Mouse (Mus musculus) kidney, embryonic 14.5 days (tissue): ENCODE measurements around the gene BC025920. TPM values are rescaled to one million over a fixed set of nuclear protein-coding genes. Genes with fewer than 3 reads are reported as not detected.

Experiments used
- ATAC-seq: fragments of 200-750 bp; cut with Nextera tagmentation; 2 replicates; pipeline ENCODE4 v1.8.0; 2017; ENCODE audit warnings: moderate number of reproducible peaks, mild to moderate bottlenecking, moderate TSS enrichment, moderate library complexity; ENCODE audit not compliant: low FRiP score, low TSS enrichment
- H3K27ac ChIP-seq: fragments of 300-500 bp; sonication (generic); 2 replicates; pipeline ENCODE4 v1.5.1; 2014; ENCODE audit warnings: low read depth, mild to moderate bottlenecking, low read length, moderate library complexity, mixed read lengths
- H3K27me3 ChIP-seq: fragments of 300-500 bp; sonication (generic); 2 replicates; pipeline ENCODE4 v1.6.1; 2014; ENCODE audit warnings: mild to moderate bottlenecking, low read length; ENCODE audit not compliant: control insufficient read depth, insufficient read depth
- H3K36me3 ChIP-seq: fragments of 300-500 bp; sonication (generic); 2 replicates; pipeline ENCODE4 v1.6.1; 2014; ENCODE audit warnings: low read length, mixed read lengths; ENCODE audit not compliant: control insufficient read depth, insufficient read depth
- H3K4me1 ChIP-seq: fragments of 300-500 bp; sonication (generic); 2 replicates; pipeline ENCODE4 v1.6.1; 2014; ENCODE audit warnings: low read length, mixed read lengths; ENCODE audit not compliant: control insufficient read depth, insufficient read depth
- H3K4me2 ChIP-seq: fragments of 300-500 bp; sonication (generic); replicated peaks from 2 replicates; pipeline ENCODE4 v1.6.1; 2014; ENCODE audit warnings: low read depth, mild to moderate bottlenecking, low read length
- H3K4me3 ChIP-seq: fragments of 300-500 bp; sonication (generic); 2 replicates; pipeline ENCODE4 v1.5.1; 2014; ENCODE audit warnings: mild to moderate bottlenecking, low read length
- H3K9ac ChIP-seq: fragments of 300-500 bp; sonication (generic); 2 replicates; pipeline ENCODE4 v1.6.1; 2014; ENCODE audit warnings: low read depth, mild to moderate bottlenecking, low read length, moderate library complexity
- H3K9me3 ChIP-seq: fragments of 300-500 bp; sonication (generic); 2 replicates; pipeline ENCODE4 v1.6.1; 2016; ENCODE audit warnings: low read length; ENCODE audit not compliant: control insufficient read depth
- WGBS: fragments of 180-500 bp; shearing (Covaris S2); extraction: QIAGEN DNeasy Blood & Tissue Kit; methylation state at CpG from one replicate; pipeline ENCODE4 v1.1.7; 2014; 5-methylcytosine and 5-hydroxymethylcytosine counted together
- polyA plus RNA-seq: library from polyadenylated mRNA; unstranded; fragments of >200 nt; fragmentation: Nextera tagmentation; extraction: Ambion mirVana; gene quantifications from 2 replicates; pipeline ENCODE4 v1.2.1, GENCODE M21; 2014

BC025920 gene
- polyA plus RNA-seq, 1 experiment from 2014 or later: 0.84 TPM

- H3K27ac ChIP-seq: no peak overlapping the region
- no peak overlapping the region for H3K4me3 ChIP-seq
- H3K4me1 ChIP-seq: no peaks in the 10 kb centered on the region
- H3K9ac ChIP-seq: no peak overlapping the region
- no peaks in the 10 kb centered on the region for H3K9me3 ChIP-seq
- no peaks in the 10 kb centered on the region; the same call in 1 of the 2 replicates for H3K27me3 ChIP-seq
- H3K36me3 ChIP-seq: peaks cover 23% of the 10 kb centered on the region
- WGBS: 80% methylated on average over 7 of the region's 7 CpGs
- no peak for ATAC-seq
- H3K4me2 ChIP-seq: no peak overlapping the region
Measured at GRCm38 (mm10) chr10:81588739-81589138, 17.3 kb upstream of the BC025920 start.

GRCm38 (mm10) chr10:81591846-81592245 is 14.2 kb upstream of the BC025920 start:
- no peaks in the 10 kb centered on the region for H3K9me3 ChIP-seq
- peaks cover 15% of the 10 kb centered on the region for H3K36me3 ChIP-seq
- WGBS: 70% methylated on average over 9 of the region's 9 CpGs
- peaks cover 20% of the 10 kb centered on the region for H3K4me1 ChIP-seq
- H3K4me3 ChIP-seq: no peak overlapping the region
- H3K9ac ChIP-seq: no peak overlapping the region
- ATAC-seq: no peak
- H3K27me3 ChIP-seq: no peaks in the 10 kb centered on the region; the same call in 1 of the 2 replicates
- no peak overlapping the region for H3K4me2 ChIP-seq
- no peak overlapping the region for H3K27ac ChIP-seq

- Histone ChIP-seq H3K9ac (no peak overlapping the region), H3K9me3 (no peaks in the 10 kb centered on the region), H3K4me1 (peaks cover 28% of the 10 kb centered on the region), H3K36me3 (peaks cover 7% of the 10 kb centered on the region), H3K27me3 (no peaks in the 10 kb centered on the region; the same call in 1 of the 2 replicates), H3K27ac (no peak overlapping the region), H3K4me3 (no peak overlapping the region), H3K4me2 (no peak overlapping the region)
- ATAC-seq: no peak
- 82% methylated on average over 7 of the region's 7 CpGs for WGBS
Measured at GRCm38 (mm10) chr10:81592631-81593030, 13.4 kb upstream of the BC025920 start.

- ATAC-seq: no peak
Measured at GRCm38 (mm10) chr10:81593223-81593622, 12.8 kb upstream of the BC025920 start.

GRCm38 (mm10) chr10:81593935-81594334 is 12.1 kb upstream of the BC025920 start:
- Histone ChIP-seq H3K9me3 (no peaks in the 10 kb centered on the region), H3K36me3 (peaks cover 4% of the 10 kb centered on the region), H3K27ac (no peak overlapping the region), H3K4me3 (no peak overlapping the region), H3K4me1 (peaks cover 41% of the 10 kb centered on the region), H3K9ac (no peak overlapping the region), H3K4me2 (no peak overlapping the region), H3K27me3 (no peaks in the 10 kb centered on the region; the same call in 1 of the 2 replicates)
- 75% methylated on average over 18 of the region's 18 CpGs for WGBS
- ATAC-seq: no peak

More at GRCm38 (mm10) chr10:81593223-81593622, 12.8 kb upstream of the BC025920 start:
- Histone ChIP-seq H3K36me3 (peaks cover 4% of the 10 kb centered on the region), H3K4me2 (no peak overlapping the region), H3K4me3 (no peak overlapping the region), H3K4me1 (peaks cover 34% of the 10 kb centered on the region), H3K27me3 (no peaks in the 10 kb centered on the region; the same call in 1 of the 2 replicates), H3K9me3 (no peaks in the 10 kb centered on the region), H3K9ac (no peak overlapping the region), H3K27ac (no peak overlapping the region)
- 75% methylated on average over 4 of the region's 4 CpGs for WGBS

- Histone ChIP-seq H3K9me3 (no peaks in the 10 kb centered on the region), H3K4me2 (no peak overlapping the region), H3K36me3 (no peaks in the 10 kb centered on the region), H3K27me3 (no peaks in the 10 kb centered on the region; the same call in 1 of the 2 replicates), H3K4me1 (peaks cover 56% of the 10 kb centered on the region), H3K27ac (no peak overlapping the region), H3K4me3 (no peak overlapping the region), H3K9ac (no peak overlapping the region; the same call in 1 of the 2 replicates)
- no peak for ATAC-seq
- WGBS: 38% methylated on average over 5 of the region's 5 CpGs
Measured at GRCm38 (mm10) chr10:81595599-81595998, 10.5 kb upstream of the BC025920 start.

GRCm38 (mm10) chr10:81596611-81597010 is 9.5 kb upstream of the BC025920 start:
- Histone ChIP-seq H3K4me1 (peaks cover 63% of the 10 kb centered on the region), H3K27me3 (no peaks in the 10 kb centered on the region; the same call in 1 of the 2 replicates), H3K9ac (peak overlapping the region; percentile 37; the same call in 1 of the 2 replicates), H3K4me2 (peak overlapping the region; percentile 48), H3K27ac (peak overlapping the region; percentile 90), H3K36me3 (no peaks in the 10 kb centered on the region), H3K4me3 (peak overlapping the region; percentile 22), H3K9me3 (no peaks in the 10 kb centered on the region)
- WGBS: 2% methylated on average over 10 of the region's 10 CpGs
- no peak for ATAC-seq

- WGBS: 0% methylated on average over 12 of the region's 12 CpGs
- H3K9ac ChIP-seq: peak overlapping the region; percentile 37
Measured at GRCm38 (mm10) chr10:81597137-81597950, 8.7 kb upstream of the BC025920 start.

GRCm38 (mm10) chr10:81598342-81598741 is 7.7 kb upstream of the BC025920 start:
- Histone ChIP-seq H3K9ac (no peak overlapping the region), H3K4me3 (no peak overlapping the region), H3K27me3 (no peaks in the 10 kb centered on the region; the same call in 1 of the 2 replicates), H3K36me3 (no peaks in the 10 kb centered on the region), H3K4me1 (peaks cover 73% of the 10 kb centered on the region), H3K4me2 (no peak overlapping the region), H3K9me3 (no peaks in the 10 kb centered on the region), H3K27ac (peak overlapping the region; percentile 8; the same call in 1 of the 2 replicates)
- WGBS: 37% methylated on average over 3 of the region's 3 CpGs
- no peak for ATAC-seq

More at GRCm38 (mm10) chr10:81597137-81597950, 8.7 kb upstream of the BC025920 start:
- no peaks in the 10 kb centered on the region; the same call in 1 of the 2 replicates for H3K27me3 ChIP-seq
- peak overlapping the region; percentile 90 for H3K27ac ChIP-seq
- H3K4me2 ChIP-seq: peak overlapping the region; percentile 48
- H3K36me3 ChIP-seq: no peaks in the 10 kb centered on the region
- H3K9me3 ChIP-seq: no peaks in the 10 kb centered on the region
- H3K4me3 ChIP-seq: peak overlapping the region; percentile 22
- ATAC-seq: peak; percentile 75
- H3K4me1 ChIP-seq: peaks cover 68% of the 10 kb centered on the region
